Mouse (Mus musculus) megakaryocyte, embryonic 14.5 days (primary cell): Measurements from ENCODE around the gene Hcst.

Experiments
- FLI1 ChIP-seq: IDR thresholded peaks from 2 replicates; pipeline ENCODE4 v1.6.1; 2012; ENCODE audit warnings: low read length, inconsistent platforms, mixed read lengths
- GATA1 ChIP-seq: IDR thresholded peaks from 3 replicates; pipeline ENCODE4 v1.6.1; 2012; ENCODE audit warnings: mixed read lengths, low read length, inconsistent platforms, borderline replicate concordance

GRCm38 (mm10) chr7:30392746-30393520, 26.7 kb downstream of the Hcst start:
- TF ChIP-seq GATA1: no peak
- no peak for TF ChIP-seq FLI1
